Mouse (Mus musculus) heart, postnatal 25 days (tissue): ENCODE results near the gene Fam160a1. TPM values are rescaled to one million over a fixed set of nuclear protein-coding genes. Genes with fewer than 3 reads are reported as not detected.

Source experiments
- DNase-seq: peaks from one replicate; pipeline ENCODE4 v3.0.0; 2022; ENCODE audit warnings: low spot score
- intact Hi-C: fragments of 180-260 bp; cut with DNase I; formaldehyde crosslinking; loops from one replicate; pipeline ENCODE4 v1.15.1; 2025
- total RNA-seq, 2 experiments: library from RNA; stranded (reverse); gene quantifications; 2 replicates each; pipeline ENCODE4 v1.2.3; 2021

The Fam160a1 gene
- total RNA-seq, 2 experiments from 2014 or later: 55.9 to 58.9 TPM

DNA sequence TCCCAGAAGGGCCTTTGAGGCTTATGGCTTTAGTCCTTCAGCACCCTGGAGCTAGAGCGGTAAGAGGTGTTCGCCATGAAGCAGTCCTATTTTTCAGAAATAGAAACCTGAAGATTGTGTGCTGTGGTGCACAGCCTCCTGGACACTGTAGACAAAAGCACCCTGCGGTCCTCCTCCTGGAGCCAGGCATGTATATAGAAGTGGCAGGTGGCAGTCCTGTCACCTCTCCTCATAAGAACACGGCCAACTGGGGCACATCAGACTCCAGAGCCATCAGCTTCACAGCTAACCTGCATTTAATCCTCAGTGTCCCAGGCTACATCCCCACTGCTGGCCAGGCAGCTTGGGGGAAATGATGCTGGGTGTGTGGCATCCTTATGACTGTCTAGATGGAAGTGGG is 167.9 kb downstream of the Fam160a1 start:
- intact Hi-C loops: no loop called here
- no peak for DNase-seq

DNA sequence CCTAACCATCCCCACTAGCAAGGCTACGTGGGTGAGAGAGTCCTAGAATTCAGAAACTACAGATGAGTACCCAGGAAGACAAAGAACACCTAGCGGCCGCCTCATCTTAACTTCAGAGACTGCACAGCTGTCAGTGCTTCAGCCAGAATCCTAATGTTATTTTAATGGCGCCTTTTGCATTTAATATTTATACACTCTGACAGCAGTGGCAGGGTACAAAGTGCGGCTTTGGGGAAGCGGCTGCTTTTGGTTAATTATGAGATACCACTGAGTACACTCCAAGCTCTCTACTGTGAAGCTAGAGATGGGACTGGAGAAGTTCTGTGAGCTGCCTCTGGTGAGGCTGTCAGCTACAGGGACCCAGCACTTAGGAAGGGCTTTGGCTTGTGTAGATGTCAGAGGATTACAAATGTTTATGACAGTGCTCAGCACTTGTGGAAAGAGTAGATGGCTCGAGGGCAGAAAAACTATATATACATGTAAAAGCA is 171.5 kb downstream of the Fam160a1 start:
- DNase-seq: no peak
- intact Hi-C loops: no loop called here

DNA sequence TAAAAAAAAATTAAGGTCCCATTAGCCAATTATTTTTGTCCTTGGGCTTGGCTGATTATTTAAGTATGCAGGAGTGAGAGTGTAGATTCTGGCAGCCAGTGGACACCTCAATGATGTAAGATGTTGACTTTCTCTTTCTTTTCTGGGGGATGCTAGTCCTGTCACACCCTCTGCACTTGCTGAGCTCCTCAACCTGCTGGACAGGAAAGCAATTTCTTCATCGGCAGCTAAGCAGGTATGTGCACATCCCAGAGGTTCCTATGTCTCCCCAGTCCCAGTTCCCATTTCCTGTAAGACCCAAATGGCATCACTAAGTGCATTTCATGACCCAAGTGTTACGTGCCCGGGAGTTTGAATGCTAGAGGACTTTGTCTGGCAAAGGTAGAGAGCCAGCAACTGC is 172.3 kb downstream of the Fam160a1 start:
- DNase-seq: no peak
- intact Hi-C loops: no loop called here

DNA sequence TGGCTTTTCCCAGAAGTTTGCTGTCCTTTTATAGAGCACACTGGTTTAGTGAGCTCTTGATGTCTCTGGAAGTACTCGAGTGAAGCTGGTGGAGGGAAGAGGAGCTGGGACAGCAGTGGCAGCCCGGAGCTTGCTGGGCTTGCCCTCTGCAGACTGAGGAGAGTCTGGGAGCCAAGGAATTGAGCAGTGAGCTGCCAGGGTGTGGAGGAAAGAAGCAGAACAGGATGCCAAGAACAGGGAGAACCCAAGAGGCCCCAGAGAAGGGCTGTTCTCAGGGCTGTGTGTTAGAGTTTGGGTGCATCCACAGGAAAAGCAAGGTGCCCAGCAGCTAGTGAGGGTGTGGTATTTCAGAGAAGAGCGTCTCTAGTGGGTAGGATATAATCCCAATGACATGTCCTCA is 175.3 kb downstream of the Fam160a1 start:
- no peak for DNase-seq
- intact Hi-C loops: no loop called here

DNA sequence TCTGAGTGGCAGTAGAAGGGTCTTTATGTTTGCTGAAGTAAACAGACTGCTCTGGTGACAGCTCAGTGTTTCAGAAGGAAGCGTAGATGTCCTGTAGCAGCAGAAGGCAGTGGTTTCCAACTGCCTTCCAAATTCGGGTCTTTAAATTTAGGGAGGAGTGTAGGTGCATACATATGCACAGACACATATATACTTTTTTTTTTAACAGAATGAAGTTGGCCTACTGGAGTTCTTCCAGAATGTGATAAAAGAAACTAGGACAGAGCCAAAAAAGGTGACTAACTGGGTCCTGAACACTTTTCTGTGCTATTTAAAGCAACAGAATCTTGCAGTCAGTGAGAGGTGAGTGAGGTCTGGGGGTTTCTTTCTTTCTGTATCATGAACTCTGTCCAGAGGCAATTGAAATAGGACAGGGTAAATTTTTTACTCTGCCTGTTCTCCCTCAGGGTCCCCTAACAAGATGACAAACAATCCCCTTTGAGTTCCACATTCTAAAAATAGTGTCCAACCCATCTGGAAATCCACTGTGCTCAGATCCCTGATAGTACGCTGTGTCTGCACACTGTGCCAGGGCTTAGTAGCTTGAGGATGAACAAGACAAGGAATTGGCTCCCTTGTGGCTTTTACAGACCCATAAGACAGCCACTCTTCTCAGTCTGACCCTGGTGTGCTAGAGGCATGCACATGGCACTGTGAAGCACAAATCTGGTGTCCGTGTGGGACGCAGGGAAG is 180.2 kb downstream of the Fam160a1 start:
- intact Hi-C loops: no loop called here
- no peak for DNase-seq

DNA sequence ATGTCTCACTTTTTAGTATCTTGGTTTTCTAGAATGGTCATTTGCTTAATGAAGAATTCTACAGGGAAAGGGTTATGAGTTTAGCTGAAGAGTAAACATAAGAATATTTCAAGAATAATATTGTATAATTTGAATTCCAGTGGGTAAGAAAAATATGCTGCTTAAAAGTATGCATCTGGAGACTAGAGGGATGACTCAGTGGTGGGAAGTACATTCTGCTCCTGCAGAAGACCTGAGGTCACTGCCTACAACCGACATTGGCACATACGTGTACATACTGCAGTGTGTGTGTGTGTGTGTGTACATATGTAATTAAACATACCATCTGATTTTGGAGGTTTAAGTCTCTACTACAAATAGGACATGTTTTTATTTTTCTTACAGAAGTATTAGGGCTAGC is 181.5 kb downstream of the Fam160a1 start:
- intact Hi-C loops: no loop called here
- DNase-seq: no peak

DNA sequence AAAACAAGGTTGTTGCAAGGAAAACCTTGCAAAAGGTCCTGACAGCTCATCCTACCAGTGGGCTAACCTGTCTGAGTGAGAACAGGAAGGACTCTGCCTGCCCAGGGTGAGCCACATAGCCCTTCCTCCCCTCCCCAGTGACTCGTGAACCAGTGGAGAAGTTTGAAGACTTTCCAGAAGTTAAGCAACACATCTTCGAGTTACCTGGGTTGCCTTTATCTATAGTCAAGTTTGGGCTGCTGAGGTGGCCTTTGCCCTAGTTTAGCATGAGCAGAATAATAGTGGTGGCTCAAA is 182.0 kb downstream of the Fam160a1 start:
- DNase-seq: no peak
- intact Hi-C loops: no loop called here

DNA sequence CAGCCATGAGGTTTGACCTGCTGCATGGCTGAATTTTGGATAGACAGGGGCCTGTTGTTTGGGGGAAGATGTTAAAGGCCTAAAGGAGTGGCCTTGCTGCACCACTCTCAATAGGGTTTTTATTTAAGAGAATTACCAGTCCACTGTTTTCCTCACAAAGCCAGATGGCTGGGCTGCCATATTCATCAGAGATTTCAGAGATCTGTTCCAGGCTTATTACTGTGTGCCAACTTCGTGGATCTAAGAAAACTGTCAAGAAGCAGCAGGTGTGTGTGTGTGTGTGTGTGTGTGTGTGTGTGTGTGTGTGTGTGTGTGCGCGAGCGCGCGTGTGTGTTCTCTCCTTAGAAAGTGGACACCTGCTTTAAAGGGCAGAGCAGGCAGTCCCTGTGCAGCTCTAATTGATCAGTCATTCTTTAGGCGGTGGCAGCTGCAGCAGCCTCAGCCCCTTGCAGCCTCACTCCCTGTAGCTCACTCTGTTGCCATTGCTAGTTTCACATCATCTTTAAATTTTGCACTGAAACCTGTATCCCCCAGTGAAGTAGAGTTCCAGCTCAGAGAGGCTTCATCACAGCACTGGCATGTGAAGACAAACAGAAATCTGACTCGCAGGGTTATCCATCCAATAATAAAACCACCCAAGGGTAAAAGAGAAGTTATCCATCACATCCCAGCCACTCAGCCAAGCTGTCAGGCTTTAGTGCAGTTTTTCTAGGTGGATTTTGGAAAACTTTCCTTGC is 182.5 kb downstream of the Fam160a1 start:
- intact Hi-C loops: no loop called here
- no peak for DNase-seq

DNA sequence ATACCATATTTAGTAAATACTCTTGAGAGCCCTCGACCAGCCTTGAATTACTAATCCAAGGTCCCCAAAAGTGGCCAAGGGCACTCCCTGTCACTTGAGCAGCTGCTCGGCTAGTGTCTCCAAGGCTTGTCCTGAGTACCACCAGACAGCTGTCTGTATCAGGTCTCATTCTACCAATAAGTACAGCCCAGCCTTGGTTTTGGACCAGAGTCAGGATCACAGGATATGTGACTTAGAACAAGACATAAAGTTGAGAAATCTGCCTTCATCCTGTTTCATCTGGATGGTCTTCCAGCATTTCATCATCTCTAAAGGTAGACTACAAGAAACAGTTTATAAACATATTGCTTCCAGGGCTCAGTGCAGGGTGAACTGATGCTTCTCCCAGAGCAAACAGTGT is 183.4 kb downstream of the Fam160a1 start:
- no peak for DNase-seq
- intact Hi-C loops: no loop called here

DNA sequence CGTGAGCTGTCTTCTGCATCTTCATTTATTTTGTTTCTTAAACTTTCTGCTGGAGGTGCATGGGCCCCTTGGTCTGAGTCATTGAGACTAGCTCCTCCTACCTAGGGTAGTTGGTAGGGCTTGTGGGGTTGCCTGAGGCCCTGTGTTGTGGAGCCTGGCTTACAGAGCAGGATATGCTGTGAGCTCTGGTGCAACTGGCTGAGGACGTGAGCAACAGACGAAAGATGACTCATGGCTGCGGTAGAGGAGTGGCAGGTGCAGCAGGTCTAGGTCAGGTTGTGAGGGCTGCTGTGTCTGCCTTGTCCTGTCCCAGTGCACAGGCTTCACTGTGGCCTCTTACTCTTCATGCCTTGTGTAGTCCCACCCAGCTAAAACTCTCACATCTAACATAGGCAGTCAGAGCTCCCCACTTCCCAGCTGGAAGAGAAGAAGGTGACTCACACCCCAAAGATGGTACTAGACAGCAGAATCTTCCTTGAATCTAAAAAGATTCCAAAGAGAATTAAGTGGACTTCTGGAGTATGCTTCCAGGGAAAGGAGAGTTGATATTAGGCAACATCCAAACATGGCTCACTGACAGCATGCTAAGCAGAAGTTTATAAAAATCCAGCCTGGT is 187.1 kb downstream of the Fam160a1 start:
- no peak for DNase-seq
- intact Hi-C loops: no loop called here

DNA sequence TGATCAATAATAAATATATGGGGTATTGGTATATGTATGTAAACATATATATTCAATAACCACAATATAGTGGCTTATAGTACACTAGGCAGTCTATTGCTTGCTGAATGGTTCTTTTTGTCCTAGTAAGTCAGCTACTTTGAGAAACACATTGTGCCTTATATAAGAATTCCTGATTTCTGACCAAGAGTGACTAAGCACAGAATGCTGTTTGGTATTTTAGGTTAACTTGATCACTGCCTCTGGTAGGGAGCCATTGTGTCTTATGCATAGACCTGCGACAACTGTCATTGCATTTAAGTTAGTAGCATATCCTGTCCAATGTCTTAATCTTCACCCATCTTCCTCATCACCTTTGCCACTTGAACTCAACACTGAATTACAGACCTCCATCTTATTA is 197.3 kb downstream of the Fam160a1 start:
- no peak for DNase-seq
- intact Hi-C loops: no loop called here

DNA sequence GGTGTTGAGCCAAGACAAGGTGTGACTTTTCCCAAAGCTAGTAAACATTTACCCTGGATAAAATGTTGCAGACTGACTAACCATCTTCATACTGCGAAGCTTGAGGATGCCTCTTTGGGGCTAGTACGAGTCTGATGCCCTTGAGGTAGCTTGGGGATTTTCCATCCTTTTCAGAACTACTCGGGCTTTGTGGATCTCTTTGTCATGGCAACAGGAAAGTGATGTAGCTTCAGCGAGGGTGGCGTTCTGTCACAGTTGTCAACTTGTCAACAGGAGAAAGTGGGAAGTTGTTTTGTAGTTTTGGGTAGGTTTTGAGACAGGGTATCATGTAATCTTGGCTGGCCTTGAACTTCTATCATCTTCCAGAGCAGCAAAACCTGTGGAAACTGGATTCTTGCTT is 197.7 kb downstream of the Fam160a1 start:
- no peak for DNase-seq
- intact Hi-C loops: no loop called here

DNA sequence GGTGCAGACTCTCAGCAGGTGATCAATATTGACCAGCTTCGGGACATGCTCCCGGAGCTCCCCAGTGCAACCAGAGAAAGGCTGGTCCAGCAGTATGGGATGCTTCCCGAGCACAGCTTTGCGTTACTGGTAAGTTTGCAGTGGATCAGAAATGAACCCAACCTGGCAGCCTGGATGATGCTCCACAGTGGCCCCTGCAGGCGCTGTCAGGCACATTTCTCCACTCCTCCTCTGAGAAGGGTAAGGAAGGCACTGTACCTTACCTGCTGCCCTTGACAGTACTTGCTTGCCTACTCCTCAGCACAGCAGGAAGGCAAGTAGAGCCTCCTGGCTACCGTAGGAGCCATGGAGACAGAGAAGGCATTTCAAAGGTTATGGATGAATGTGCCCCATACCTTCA is 198.2 kb downstream of the Fam160a1 start:
- intact Hi-C loops: no loop called here
- DNase-seq: no peak

DNA sequence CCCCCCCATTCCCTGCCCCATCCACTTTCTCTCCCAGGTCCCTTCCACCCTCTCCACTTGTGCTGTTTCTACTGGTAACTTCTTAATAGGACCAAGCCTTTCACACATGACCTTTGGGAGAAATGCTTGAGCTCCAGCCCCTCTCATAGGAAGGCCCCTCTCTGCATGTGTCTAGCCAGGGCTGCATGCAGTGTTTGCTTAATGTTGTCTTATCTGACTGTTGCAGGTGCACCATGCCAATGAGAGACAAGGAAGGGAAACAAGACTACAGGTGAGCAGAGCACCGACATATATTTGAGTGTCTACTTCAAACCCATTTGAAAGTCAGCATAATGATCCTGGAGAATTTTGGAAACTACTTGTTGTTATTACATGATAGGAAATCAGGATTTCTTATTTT is 200.7 kb downstream of the Fam160a1 start:
- intact Hi-C loops: no loop called here
- no peak for DNase-seq

Other genes with a start within 250 kb of the Fam160a1 start
- 10 to 100 TPM; 34.6 to 39.7 TPM for gene Gatb, start 243.2 kb downstream of the Fam160a1 start, total RNA-seq
- gene Glt28d2, start 70.2 kb upstream of the Fam160a1 start, total RNA-seq: 1 to 10 TPM; 3.9 to 5.0 TPM
- 10 to 100 TPM; 38.8 to 39.2 TPM for gene Gm37240, start 70.2 kb upstream of the Fam160a1 start, total RNA-seq
- gene Sh3d19, start 153.8 kb upstream of the Fam160a1 start, total RNA-seq: 10 to 100 TPM; 25.4 to 29.6 TPM
- not detected for gene Prss48, start 185.2 kb upstream of the Fam160a1 start, total RNA-seq